Mouse (Mus musculus): ENCODE data around the gene Thumpd2.

DNA sequence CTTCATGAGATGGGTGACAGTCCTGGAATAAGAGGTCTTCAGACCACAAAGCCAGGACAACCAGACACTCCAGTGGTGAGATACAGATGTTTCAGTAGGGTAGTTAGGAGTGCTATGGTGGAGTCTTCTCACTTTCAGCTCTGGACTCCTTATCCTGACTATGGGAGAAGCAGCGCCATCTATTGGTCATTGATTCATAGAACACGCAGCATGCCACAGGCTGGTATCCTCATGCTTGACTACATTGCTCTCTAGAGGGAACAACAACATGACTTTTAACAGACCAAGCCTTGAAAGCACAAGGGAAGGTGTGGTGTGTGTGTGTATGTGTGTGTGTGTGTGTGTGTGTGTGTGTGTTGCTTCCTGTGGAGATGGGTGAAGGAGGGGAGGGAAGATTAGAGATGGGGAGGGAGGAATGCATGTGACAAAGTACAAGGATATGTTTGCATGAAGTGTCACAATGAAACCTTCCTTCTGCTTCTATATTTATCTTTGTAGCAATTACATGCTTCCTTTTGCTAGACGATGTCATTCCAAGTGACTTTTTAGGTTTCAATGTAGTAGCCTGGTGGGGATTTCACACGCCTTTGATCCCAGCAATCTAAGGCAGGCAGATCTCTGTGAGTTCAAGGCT lies 49.0 kb downstream of the Thumpd2 start:
- peak; percentile 75 for TF ChIP-seq CTCF (IDR thresholded peaks at IDR 0.05; ENCODE audit: borderline replicate concordance, insufficient read depth, low read depth, low read length)
- no peak for TF ChIP-seq POLR2A (IDR thresholded peaks at IDR 0.05; ENCODE audit: borderline replicate concordance, insufficient read depth, low read length)
